Mouse (Mus musculus): ENCODE results near the gene Tut7.
A peak's percentile ranks its signal among the peaks of the same experiment; 100 is the strongest.
"Not testable (repeated sequence)": the region's sequence is repeated elsewhere in the genome, so short reads cannot be mapped to it uniquely, and the experiment has no call there.

Gene Tut7

GRCm38 (mm10) chr13:59832454-59832853 is 9.5 kb upstream of the Tut7 start:
- DNase-seq, result no peak

GRCm38 (mm10) chr13:59825966-59826365 is 3.0 kb upstream of the Tut7 start:
- no peak for DNase-seq

GRCm38 (mm10) chr13:59820836-59821235 is 2.1 kb downstream of the Tut7 start:
- no peak for DNase-seq

GRCm38 (mm10) chr13:59820114-59820513 is 2.8 kb downstream of the Tut7 start:
- no peak for DNase-seq

- no peak for DNase-seq
Observed at GRCm38 (mm10) chr13:59817352-59817751, 5.6 kb downstream of the Tut7 start.

GRCm38 (mm10) chr13:59814109-59814591 is 8.8 kb downstream of the Tut7 start:
- no peak for DNase-seq

- DNase-seq, result no peak
Observed at GRCm38 (mm10) chr13:59811581-59811980, 11.4 kb downstream of the Tut7 start.

GRCm38 (mm10) chr13:59801000-59801399 is 21.9 kb downstream of the Tut7 start:
- peak; percentile 11 to 30 for DNase-seq

- DNase-seq, result no peak
Observed at GRCm38 (mm10) chr13:59800077-59800476, 22.9 kb downstream of the Tut7 start.

- DNase-seq, result no peak
Observed at GRCm38 (mm10) chr13:59798306-59798705, 24.6 kb downstream of the Tut7 start.

- DNase-seq, result no peak
Observed at GRCm38 (mm10) chr13:59796466-59796848, 26.5 kb downstream of the Tut7 start.

GRCm38 (mm10) chr13:59795807-59796465 is 27.0 kb downstream of the Tut7 start:
- no peak for DNase-seq

GRCm38 (mm10) chr13:59794786-59795185 is 28.2 kb downstream of the Tut7 start:
- no peak for DNase-seq

- no peak for DNase-seq
Observed at GRCm38 (mm10) chr13:59782145-59782544, 40.8 kb downstream of the Tut7 start, which contains the start of gene Gm49354. TSS of gene Gm49354 (minus strand) at chr13:59782245.

- DNase-seq, result not testable (repeated sequence)
Observed at GRCm38 (mm10) chr13:59779744-59780264, 43.1 kb downstream of the Tut7 start.

- DNase-seq, result peak in 1 of 2 experiments; percentile 26
Observed at GRCm38 (mm10) chr13:59779213-59779612, 43.7 kb downstream of the Tut7 start.

- DNase-seq, result no peak
Observed at GRCm38 (mm10) chr13:59775168-59775567, 47.8 kb downstream of the Tut7 start.

- peak; percentile 77 to 85 for DNase-seq
Observed at GRCm38 (mm10) chr13:59771257-59771656, 51.7 kb downstream of the Tut7 start.

- peak in 1 of 2 experiments; percentile 25 for DNase-seq
Observed at GRCm38 (mm10) chr13:59770847-59771246, 52.1 kb downstream of the Tut7 start.

GRCm38 (mm10) chr13:59770164-59770562 is 52.8 kb downstream of the Tut7 start:
- DNase-seq, result peak; percentile 88 to 93

- DNase-seq, result peak; percentile 99 to 100
Observed at GRCm38 (mm10) chr13:59769296-59770163, 53.4 kb downstream of the Tut7 start, which contains the start of gene Isca1. TSS of gene Isca1 (minus strand) at chr13:59769810.

- peak in 1 of 2 experiments; percentile 24 for DNase-seq
Observed at GRCm38 (mm10) chr13:59768531-59768930, 54.4 kb downstream of the Tut7 start.

- DNase-seq, result peak; percentile 83 to 87
Observed at GRCm38 (mm10) chr13:59766786-59767515, 56.0 kb downstream of the Tut7 start.

Data from kidney, postnatal 4 days (tissue).